Mouse (Mus musculus) cortical plate, adult 2 months (tissue): Measurements from ENCODE around the gene Cryzl1.

Source experiments
- CTCF ChIP-seq: fragments of 200-500 bp; IDR thresholded peaks from 2 replicates; pipeline ENCODE4 v1.5.1; 2011; ENCODE audit warnings: mild to moderate bottlenecking, control low read depth, low read length; ENCODE audit not compliant: insufficient read depth; ENCODE audit errors: extremely low read depth
- POLR2A ChIP-seq: fragments of 200-500 bp; IDR thresholded peaks from 2 replicates; pipeline ENCODE4 v1.6.1; 2011; ENCODE audit warnings: mild to moderate bottlenecking, low read length, control low read depth; ENCODE audit not compliant: insufficient read depth; ENCODE audit errors: extremely low read depth

GRCm38 (mm10) chr16:91762476-91762875 is 33.7 kb upstream of the Cryzl1 start:
- TF ChIP-seq POLR2A (no peak), CTCF (no peak)
